12 mouse cellular contexts compared by ENCODE assay signal in genomic region chr9:46103154-46103553, GRCm38 (mm10).
A peak's percentile ranks its signal among the peaks of the same experiment; 100 is the strongest.
DNase-seq lines count a peak whose midpoint lies in the region; ATAC-seq and TF ChIP-seq lines count a peak whose summit lies in the region.
"Had no signal": no experiment of that assay in that cellular context is flagged by ENCODE, and none has a peak within 500 bp of the region (broad histone marks: within the 10 kb centered on the region; RNA-seq: fewer than 3 reads in every experiment).

No protein-coding gene starts in this region.

- no peaks in the 10 kb centered on the region for H3K27me3 ChIP-seq in stomach, embryonic 16.5 days (ENCODE audit: control insufficient read depth, insufficient read depth, low read length)
- no peaks in the 10 kb centered on the region for H3K27me3 ChIP-seq in stomach, postnatal 0 days (ENCODE audit: control insufficient read depth, insufficient read depth, low read length)
- no peaks in the 10 kb centered on the region for H3K27me3 ChIP-seq in kidney, adult 2 months (replicated peaks; ENCODE audit: control insufficient read depth, insufficient read depth, low read length)

- H3K4me1 ChIP-seq in stomach, embryonic 16.5 days (ENCODE audit: control insufficient read depth, insufficient read depth, low read length), result peaks cover 12% of the 10 kb centered on the region; the same call in 1 of the 2 replicates
- no peaks in the 10 kb centered on the region; the same call in 1 of the 2 replicates for H3K4me1 ChIP-seq in stomach, postnatal 0 days (replicated peaks; ENCODE audit: control insufficient read depth, insufficient read depth)
- H3K4me1 ChIP-seq in kidney, adult 2 months (ENCODE audit: control insufficient read depth, insufficient read depth, low read length), result peaks cover 38% of the 10 kb centered on the region

- no peak for TF ChIP-seq EP300 in stomach, postnatal 0 days (optimal IDR thresholded peaks at IDR 0.05)

- peak; percentile 71; the same call in 1 of the 2 replicates for ATAC-seq in stomach, embryonic 16.5 days (ENCODE audit: insufficient read depth, low FRiP score)
- ATAC-seq in stomach, postnatal 0 days (ENCODE audit: low FRiP score, low TSS enrichment), result no peak
- ATAC-seq: forebrain, embryonic 14.5 days had no signal

- WGBS in stomach, embryonic 16.5 days, result 65% methylated on average over 7 of the region's 7 CpGs
- WGBS in stomach, postnatal 0 days, result 54% methylated on average over 7 of the region's 7 CpGs
- 40% methylated on average over 7 of the region's 7 CpGs for WGBS in kidney, adult 2 months

- H3K27ac ChIP-seq in stomach, embryonic 16.5 days (ENCODE audit: low read length), result no peak overlapping the region
- H3K27ac ChIP-seq in stomach, postnatal 0 days (replicated peaks), result no peak overlapping the region
- peak overlapping the region; percentile 77 for H3K27ac ChIP-seq in kidney, adult 2 months (ENCODE audit: insufficient read depth, low read depth, low read length)

- H3K9ac ChIP-seq in stomach, embryonic 16.5 days (ENCODE audit: low read length), result no peak overlapping the region
- no peak overlapping the region for H3K9ac ChIP-seq in stomach, postnatal 0 days (ENCODE audit: low read length)

- TF ChIP-seq POLR2A in kidney, adult 2 months (IDR thresholded peaks at IDR 0.05; ENCODE audit: low read depth, low read length), result no peak

- TF ChIP-seq CTCF in stomach, postnatal 0 days (IDR thresholded peaks at IDR 0.05; ENCODE audit: low read depth), result no peak
- TF ChIP-seq CTCF in kidney, adult 2 months (conservative IDR thresholded peaks at IDR 0.05; ENCODE audit: insufficient read depth, insufficient read length, low read depth, low read length), result no peak

- H3K4me2 ChIP-seq in stomach, embryonic 16.5 days (ENCODE audit: low read depth, low read length), result no peak overlapping the region
- no peak overlapping the region for H3K4me2 ChIP-seq in stomach, postnatal 0 days (replicated peaks; ENCODE audit: low read depth)
- H3K4me2 ChIP-seq: midbrain, embryonic 11.5 days had no signal

- no peaks in the 10 kb centered on the region for H3K9me3 ChIP-seq in stomach, embryonic 16.5 days (replicated peaks; ENCODE audit: control insufficient read depth, low read length)
- H3K9me3 ChIP-seq in stomach, postnatal 0 days (ENCODE audit: control insufficient read depth, low read length), result no peaks in the 10 kb centered on the region

- H3K36me3 ChIP-seq in stomach, embryonic 16.5 days (ENCODE audit: control insufficient read depth, insufficient read depth, low read length), result no peaks in the 10 kb centered on the region
- no peaks in the 10 kb centered on the region for H3K36me3 ChIP-seq in stomach, postnatal 0 days (ENCODE audit: control insufficient read depth, insufficient read depth, low read length)
- no peaks in the 10 kb centered on the region for H3K36me3 ChIP-seq in kidney, adult 2 months (ENCODE audit: control insufficient read depth, insufficient read depth, low read length)

- DNase-seq in stomach, postnatal 0 days (ENCODE audit: low spot score), result no peak
- DNase-seq in kidney, adult 2 months, result peak; percentile 87
- DNase-seq in kidney, postnatal 25 days, result peak; percentile 53 to 69
- no peak for DNase-seq in spleen, postnatal 36 days (ENCODE audit: low spot score in 2 of 2)
- no peak for DNase-seq in cerebellum, adult 9-10 months
- no peak for DNase-seq in urinary bladder, postnatal 36 days (ENCODE audit: low spot score in 2 of 2)
- DNase-seq: adrenal gland, postnatal 36 days; cerebellum, postnatal 10 days; right cerebral cortex, adult 18-20 months had no signal

- no peak overlapping the region for H3K4me3 ChIP-seq in stomach, embryonic 16.5 days (replicated peaks; ENCODE audit: low read length)
- no peak overlapping the region for H3K4me3 ChIP-seq in stomach, postnatal 0 days (ENCODE audit: low read depth, low read length)
- H3K4me3 ChIP-seq in kidney, adult 2 months (ENCODE audit: insufficient read depth, low read depth, low read length), result no peak overlapping the region

Comparison
In these comparisons a context has a peak if more than half of its experiments do, and no peak if none do; other contexts are left out.
1. DNase-seq: peak in kidney, adult 2 months (single experiment) and kidney, postnatal 25 days (2 of 2); none in stomach, postnatal 0 days (single experiment), spleen, postnatal 36 days (0 of 2), cerebellum, adult 9-10 months (single experiment) and urinary bladder, postnatal 36 days (0 of 2).